Mouse (Mus musculus) brain, adult 2 months (tissue): ENCODE measurements at regions not wholly inside any gene's neighbourhood (a gene's known extent, or its start where the extent isn't known, plus 50 kb on each side); places are given as distances from the start of the nearest gene placed in this dataset.
A peak's percentile ranks its signal among the peaks of the same experiment; 100 is the strongest.

Experiments used
- DNase-seq: peaks from one replicate; pipeline ENCODE4 v3.0.0; 2011; ENCODE audit warnings: low read depth, low spot score

DNA sequence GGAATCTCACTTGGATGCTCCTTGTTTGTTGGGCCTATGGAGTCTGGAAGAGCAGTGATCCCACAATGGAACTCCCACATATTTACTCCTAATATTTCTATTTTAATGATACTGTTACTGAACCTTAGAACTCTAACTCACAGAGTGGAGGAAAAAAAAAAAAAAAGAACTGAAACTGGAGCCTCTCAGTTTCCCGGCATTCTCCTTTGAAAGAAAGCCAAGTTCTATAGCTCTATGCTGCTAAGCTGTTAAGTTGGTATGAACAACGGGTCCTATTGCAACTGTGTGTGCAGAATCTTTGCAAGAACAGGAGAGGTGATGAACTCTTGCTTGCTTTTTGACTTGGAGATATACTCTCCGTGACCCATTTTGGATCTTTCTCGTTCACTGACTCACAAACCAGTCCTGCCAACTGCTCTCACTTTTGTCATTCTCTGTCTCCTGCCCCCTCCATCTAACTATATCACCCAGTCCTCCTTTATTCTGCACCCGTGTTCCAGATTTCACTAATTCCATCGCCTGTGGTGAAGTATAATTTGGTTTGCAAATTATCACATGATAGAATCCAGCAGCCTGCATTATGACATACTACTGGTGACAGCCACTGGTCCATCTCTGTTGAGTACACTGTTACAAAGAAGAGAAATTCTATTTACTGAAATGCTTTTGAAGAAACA is 92.6 kb upstream of the Ctsc start:
- DNase-seq = peak; percentile 53

DNA sequence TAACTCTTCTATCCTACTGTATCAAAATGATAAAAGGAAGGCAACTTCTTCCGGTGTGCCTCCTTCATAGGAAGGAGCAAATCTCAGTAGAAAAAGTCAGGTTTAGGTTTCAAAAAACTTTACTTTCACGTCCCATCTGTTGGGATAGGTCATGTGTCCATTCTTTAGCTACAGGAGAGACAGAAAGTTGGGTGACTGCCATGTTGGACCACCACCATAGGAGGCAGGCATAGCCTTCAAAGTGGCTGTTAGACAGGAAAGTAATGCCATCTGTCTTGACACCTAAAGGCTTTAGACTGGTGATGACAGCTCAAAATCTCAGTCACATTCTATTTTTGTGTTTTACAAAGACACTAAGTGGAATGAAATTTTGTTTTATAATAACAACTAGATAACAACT is 90.3 kb upstream of the Ctsc start:
- no peak for DNase-seq

DNA sequence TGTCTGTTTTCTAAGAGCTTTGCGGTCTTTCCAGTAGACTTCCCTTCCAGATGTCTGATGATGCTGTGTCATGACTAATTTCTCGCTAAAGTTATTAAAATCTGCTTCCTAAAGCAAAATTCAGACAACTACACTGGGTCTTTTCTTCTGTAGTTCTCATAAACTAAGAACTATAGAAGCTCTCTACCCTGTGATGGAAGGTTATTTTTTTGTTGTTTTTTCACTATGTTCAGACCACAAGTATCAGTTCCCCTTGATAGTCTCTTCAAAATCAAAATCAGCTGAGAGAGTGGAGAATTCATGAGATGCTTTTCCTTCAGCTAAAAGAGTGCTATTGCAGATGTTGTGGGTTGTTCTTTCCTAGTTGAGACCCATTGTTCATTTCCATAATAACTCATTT is 85.1 kb upstream of the Ctsc start:
- DNase-seq = no peak

DNA sequence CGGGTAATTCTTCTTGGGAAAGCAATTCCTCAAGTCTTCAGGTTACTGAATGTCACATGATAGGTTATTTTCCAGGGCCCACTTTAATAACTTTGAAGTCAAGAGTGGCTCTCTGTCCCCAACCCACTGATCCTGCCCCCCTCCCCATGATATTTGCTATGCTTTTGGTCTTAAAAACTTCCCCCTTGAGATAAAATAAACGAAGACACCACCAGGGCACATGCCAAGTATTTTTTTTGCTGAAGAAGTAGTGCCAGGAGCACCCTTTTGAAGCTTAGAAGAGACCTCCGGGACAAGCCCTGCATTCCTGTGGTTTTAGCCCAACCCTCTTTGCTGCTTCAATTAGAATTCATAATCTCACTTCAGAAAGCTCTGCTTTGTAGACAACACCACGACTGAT is 78.8 kb upstream of the Ctsc start:
- no peak for DNase-seq

- DNase-seq = peak; percentile 78
These were observed 77.9 kb upstream of the Ctsc start for GRCm38 (mm10) chr7:88199929-88200538.

GRCm38 (mm10) chr7:88201658-88202364 is 76.1 kb upstream of the Ctsc start:
- DNase-seq = peak; percentile 19

- no peak for DNase-seq
These were observed 71.6 kb upstream of the Ctsc start for GRCm38 (mm10) chr7:88206223-88206827.

DNA sequence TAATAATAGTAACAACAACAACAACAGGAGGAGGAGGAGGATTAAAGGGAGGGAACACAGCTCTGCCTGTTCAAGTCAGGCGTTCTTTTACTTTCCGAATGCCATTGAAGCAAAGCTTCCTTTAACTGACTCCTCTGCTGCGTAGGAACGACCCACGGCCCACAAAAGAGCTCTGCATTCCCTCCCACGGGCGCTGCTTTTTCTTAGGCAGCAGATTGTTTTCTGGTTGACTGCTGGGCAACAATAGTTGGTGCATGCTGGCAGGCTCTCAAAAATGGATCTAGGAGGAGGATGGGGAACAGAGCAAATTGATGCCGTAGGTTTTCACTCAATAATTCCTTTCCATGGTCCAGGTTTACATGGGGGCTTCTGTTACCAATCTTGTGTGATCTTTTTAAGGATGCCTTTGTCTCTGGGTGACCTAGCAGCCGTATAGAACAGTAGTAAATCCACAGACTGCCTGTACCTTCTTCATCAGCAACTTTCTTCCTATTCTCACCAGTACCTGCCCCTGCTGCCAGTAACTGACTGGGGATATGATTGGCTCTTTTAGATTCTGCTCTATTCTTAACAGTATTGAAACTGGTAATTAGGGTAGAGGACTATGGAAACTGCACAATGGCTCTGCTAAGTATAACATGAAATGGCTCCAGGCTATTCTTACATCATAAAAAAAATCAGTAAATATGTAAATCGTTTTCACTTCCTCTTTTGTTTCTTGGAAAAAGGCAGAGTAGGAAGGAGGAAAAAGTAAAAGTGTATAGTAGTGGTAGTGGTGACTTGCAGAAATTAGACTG is 70.8 kb upstream of the Ctsc start:
- DNase-seq = peak; percentile 69

DNA sequence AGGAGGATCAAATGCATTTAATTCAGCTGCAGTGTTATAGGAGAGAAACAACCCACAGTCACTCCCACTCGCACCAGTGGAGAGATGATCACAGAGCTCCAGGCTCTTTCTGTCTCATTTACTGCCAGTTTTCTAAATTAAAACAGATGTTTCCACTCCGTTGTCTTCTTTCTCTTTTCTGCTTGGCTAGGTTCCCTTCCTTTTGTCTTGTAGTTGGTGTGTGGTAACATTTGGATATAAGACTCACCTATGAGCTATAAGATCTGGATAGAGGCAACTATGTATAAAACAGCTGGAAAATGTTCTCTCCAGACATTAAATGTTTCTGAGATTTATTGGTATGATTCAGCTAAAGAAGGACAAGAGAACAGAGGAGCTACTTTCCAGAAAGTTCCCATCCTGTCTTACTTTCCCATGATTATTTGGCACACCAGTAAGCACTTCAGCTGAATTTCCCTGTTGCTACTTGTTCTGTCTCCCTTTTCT is 63.1 kb upstream of the Ctsc start:
- peak; percentile 60 for DNase-seq

DNA sequence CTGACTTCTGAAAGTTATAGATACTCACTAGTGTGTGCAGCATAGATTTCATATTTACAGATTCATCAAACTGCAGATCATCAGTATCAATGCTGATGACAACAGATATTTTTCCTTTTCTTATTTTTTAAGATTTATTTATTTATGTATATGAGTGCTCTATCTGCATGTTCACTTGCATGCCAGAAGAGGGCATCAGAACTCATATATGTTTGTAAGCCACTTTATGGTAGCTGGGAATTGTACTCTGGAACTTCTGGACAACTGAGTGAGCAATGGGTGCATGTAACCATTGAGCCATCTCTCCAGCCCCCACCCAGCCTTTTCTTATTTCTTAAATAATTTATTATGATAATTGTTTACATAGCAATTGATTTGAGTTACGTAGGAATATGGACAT is 62.5 kb upstream of the Ctsc start:
- DNase-seq = no peak

- DNase-seq = no peak
These were observed 55.7 kb upstream of the Ctsc start for GRCm38 (mm10) chr7:88222141-88222540.

GRCm38 (mm10) chr7:88225800-88226199 is 52.1 kb upstream of the Ctsc start:
- DNase-seq = no peak
